Mouse (Mus musculus) liver, embryonic 16.5 days (tissue): Measurements from ENCODE around the gene Tspan17. TPM values are rescaled to one million over a fixed set of nuclear protein-coding genes. Genes with fewer than 3 reads are reported as not detected.
"Not testable (repeated sequence)": the region's sequence is repeated elsewhere in the genome, so short reads cannot be mapped to it uniquely, and the experiment has no call there.

ENCODE experiments used
- ATAC-seq: fragments of 200-750 bp; cut with Nextera tagmentation; 2 replicates; pipeline ENCODE4 v1.8.0; 2017; ENCODE audit warnings: low read depth, mild to moderate bottlenecking, moderate number of reproducible peaks, moderate library complexity
- H3K27ac ChIP-seq: fragments of 300-500 bp; sonication (generic); 2 replicates; pipeline ENCODE4 v1.5.1; 2014; ENCODE audit warnings: mild to moderate bottlenecking, low read length
- H3K27me3 ChIP-seq: fragments of 300-500 bp; sonication (generic); 2 replicates; pipeline ENCODE4 v1.6.1; 2014; ENCODE audit warnings: low read depth, low read length, mixed read lengths; ENCODE audit not compliant: control insufficient read depth, insufficient read depth
- H3K36me3 ChIP-seq: fragments of 300-500 bp; sonication (generic); 2 replicates; pipeline ENCODE4 v1.6.1; 2014; ENCODE audit warnings: mild to moderate bottlenecking; ENCODE audit not compliant: control insufficient read depth, insufficient read depth
- H3K4me1 ChIP-seq: fragments of 300-500 bp; sonication (generic); 2 replicates; pipeline ENCODE4 v1.6.1; 2014; ENCODE audit warnings: low read depth, low read length, mixed read lengths; ENCODE audit not compliant: control insufficient read depth
- H3K4me2 ChIP-seq: fragments of 300-500 bp; sonication (generic); 2 replicates; pipeline ENCODE4 v1.6.1; 2014; ENCODE audit warnings: low read depth, low read length, mixed read lengths
- H3K4me3 ChIP-seq: fragments of 300-500 bp; sonication (generic); 2 replicates; pipeline ENCODE4 v1.5.1; 2014; ENCODE audit warnings: low read depth, mild to moderate bottlenecking, low read length
- H3K9ac ChIP-seq: fragments of 300-500 bp; sonication (generic); 2 replicates; pipeline ENCODE4 v1.6.1; 2014; ENCODE audit warnings: low read depth, low read length
- H3K9me3 ChIP-seq: fragments of 300-500 bp; sonication (generic); replicated peaks from 2 replicates; pipeline ENCODE4 v1.6.1; 2016; ENCODE audit warnings: low read length; ENCODE audit not compliant: control insufficient read depth
- WGBS: fragments of 180-500 bp; shearing (Covaris S2); extraction: QIAGEN DNeasy Blood & Tissue Kit; methylation state at CpG from one replicate; pipeline ENCODE4 v1.1.7; 2014; ENCODE audit not compliant: insufficient replicate concordance; 5-methylcytosine and 5-hydroxymethylcytosine counted together
- polyA plus RNA-seq: library from polyadenylated mRNA; unstranded; fragments of >200 nt; fragmentation: Nextera tagmentation; extraction: Ambion mirVana; gene quantifications from 2 replicates; pipeline ENCODE4 v1.2.1, GENCODE M21; 2015

Tspan17 gene
- polyA plus RNA-seq, 1 experiment from 2014 or later, result 1.4 TPM

- 37% methylated on average over 2 of the region's 2 CpGs for WGBS
- Histone ChIP-seq H3K36me3 (no peaks in the 10 kb centered on the region), H3K9me3 (no peaks in the 10 kb centered on the region), H3K4me2 (no peak overlapping the region), H3K27ac (no peak overlapping the region), H3K9ac (no peak overlapping the region), H3K4me1 (no peaks in the 10 kb centered on the region), H3K4me3 (no peak overlapping the region), H3K27me3 (no peaks in the 10 kb centered on the region)
- no peak for ATAC-seq
These were observed 5.9 kb upstream of the Tspan17 start for GRCm38 (mm10) chr13:54783235-54783634.

- Histone ChIP-seq H3K9ac (no peak within 1 kb of the TSS), H3K27ac (no peak within 1 kb of the TSS), H3K9me3 (no peaks in the 10 kb centered on the region), H3K4me1 (no peaks in the 10 kb centered on the region), H3K36me3 (no peaks in the 10 kb centered on the region), H3K27me3 (no peaks in the 10 kb centered on the region), H3K4me3 (no peak within 1 kb of the TSS), H3K4me2 (no peak within 1 kb of the TSS)
- no peak for ATAC-seq
- 61% methylated on average over 4 of the region's 4 CpGs for WGBS
These were observed 5.5 kb upstream of the Tspan17 start, which contains the start of gene Eif4e1b for GRCm38 (mm10) chr13:54783698-54784097. TSS of gene Eif4e1b (plus strand) at chr13:54783998.

- not testable (repeated sequence) for H3K36me3 ChIP-seq, H3K4me1 ChIP-seq, H3K4me3 ChIP-seq, H3K27ac ChIP-seq, H3K9me3 ChIP-seq, H3K9ac ChIP-seq, H3K4me2 ChIP-seq, ATAC-seq
- 59% methylated on average over 2 of the region's 2 CpGs for WGBS
- H3K27me3 ChIP-seq, result peaks cover 26% of the 10 kb centered on the region
These were observed 1.6 kb upstream of the Tspan17 start for GRCm38 (mm10) chr13:54787591-54787990.

- H3K4me3 ChIP-seq, result peak overlapping the region; percentile 60
- no peaks in the 10 kb centered on the region for H3K9me3 ChIP-seq
- peaks cover 26% of the 10 kb centered on the region for H3K27me3 ChIP-seq
- H3K36me3 ChIP-seq, result no peaks in the 10 kb centered on the region
- no peak for ATAC-seq
- no peak overlapping the region for H3K27ac ChIP-seq
- peaks cover 10% of the 10 kb centered on the region; the same call in 1 of the 2 replicates for H3K4me1 ChIP-seq
- H3K4me2 ChIP-seq, result peak overlapping the region; percentile 81
- WGBS, result 2% methylated on average over 38 of the region's 38 CpGs
- H3K9ac ChIP-seq, result peak overlapping the region; percentile 35; the same call in 1 of the 2 replicates
These were observed 602 bp downstream of the Tspan17 start for GRCm38 (mm10) chr13:54789561-54790397.

GRCm38 (mm10) chr13:54792259-54793230 is 3.4 kb downstream of the Tspan17 start:
- Histone ChIP-seq H3K27ac (no peak overlapping the region), H3K4me1 (peaks cover 10% of the 10 kb centered on the region; the same call in 1 of the 2 replicates), H3K4me3 (no peak overlapping the region), H3K36me3 (no peaks in the 10 kb centered on the region), H3K9me3 (no peaks in the 10 kb centered on the region), H3K4me2 (no peak overlapping the region), H3K27me3 (peaks cover 26% of the 10 kb centered on the region), H3K9ac (no peak overlapping the region)
- no peak for ATAC-seq
- 13% methylated on average over 21 of the region's 21 CpGs for WGBS

GRCm38 (mm10) chr13:54794002-54794577 is 4.9 kb downstream of the Tspan17 start:
- WGBS, result 65% methylated on average over 16 of the region's 16 CpGs
- Histone ChIP-seq H3K4me3 (no peak overlapping the region), H3K9ac (no peak overlapping the region), H3K27me3 (peaks cover 23% of the 10 kb centered on the region), H3K4me1 (peaks cover 8% of the 10 kb centered on the region; the same call in 1 of the 2 replicates), H3K4me2 (no peak overlapping the region), H3K27ac (no peak overlapping the region), H3K9me3 (no peaks in the 10 kb centered on the region), H3K36me3 (no peaks in the 10 kb centered on the region)
- ATAC-seq, result no peak

GRCm38 (mm10) chr13:54794843-54795242 is 5.7 kb downstream of the Tspan17 start:
- Histone ChIP-seq H3K27me3 (peaks cover 17% of the 10 kb centered on the region), H3K4me3 (no peak overlapping the region), H3K9ac (no peak overlapping the region), H3K4me2 (no peak overlapping the region), H3K36me3 (no peaks in the 10 kb centered on the region), H3K9me3 (no peaks in the 10 kb centered on the region), H3K27ac (no peak overlapping the region), H3K4me1 (peaks cover under 1% of the 10 kb centered on the region; the same call in 1 of the 2 replicates)
- WGBS, result 30% methylated on average over 5 of the region's 5 CpGs
- ATAC-seq, result no peak

GRCm38 (mm10) chr13:54797356-54797755 is 8.2 kb downstream of the Tspan17 start:
- H3K4me2 ChIP-seq, result no peak overlapping the region
- no peaks in the 10 kb centered on the region for H3K4me1 ChIP-seq
- no peak overlapping the region for H3K4me3 ChIP-seq
- H3K9me3 ChIP-seq, result no peaks in the 10 kb centered on the region
- no peaks in the 10 kb centered on the region for H3K27me3 ChIP-seq
- H3K36me3 ChIP-seq, result no peaks in the 10 kb centered on the region
- ATAC-seq, result no peak
- H3K27ac ChIP-seq, result no peak overlapping the region
- 38% methylated on average over 4 of the region's 4 CpGs for WGBS
- no peak overlapping the region for H3K9ac ChIP-seq
